Mouse (Mus musculus) right cerebral cortex, postnatal 25 days (tissue): ENCODE data around the gene Srpk1.

ENCODE experiments used
- DNase-seq: peaks from one replicate; pipeline ENCODE4 v3.0.0; 2022

The Srpk1 gene

DNA sequence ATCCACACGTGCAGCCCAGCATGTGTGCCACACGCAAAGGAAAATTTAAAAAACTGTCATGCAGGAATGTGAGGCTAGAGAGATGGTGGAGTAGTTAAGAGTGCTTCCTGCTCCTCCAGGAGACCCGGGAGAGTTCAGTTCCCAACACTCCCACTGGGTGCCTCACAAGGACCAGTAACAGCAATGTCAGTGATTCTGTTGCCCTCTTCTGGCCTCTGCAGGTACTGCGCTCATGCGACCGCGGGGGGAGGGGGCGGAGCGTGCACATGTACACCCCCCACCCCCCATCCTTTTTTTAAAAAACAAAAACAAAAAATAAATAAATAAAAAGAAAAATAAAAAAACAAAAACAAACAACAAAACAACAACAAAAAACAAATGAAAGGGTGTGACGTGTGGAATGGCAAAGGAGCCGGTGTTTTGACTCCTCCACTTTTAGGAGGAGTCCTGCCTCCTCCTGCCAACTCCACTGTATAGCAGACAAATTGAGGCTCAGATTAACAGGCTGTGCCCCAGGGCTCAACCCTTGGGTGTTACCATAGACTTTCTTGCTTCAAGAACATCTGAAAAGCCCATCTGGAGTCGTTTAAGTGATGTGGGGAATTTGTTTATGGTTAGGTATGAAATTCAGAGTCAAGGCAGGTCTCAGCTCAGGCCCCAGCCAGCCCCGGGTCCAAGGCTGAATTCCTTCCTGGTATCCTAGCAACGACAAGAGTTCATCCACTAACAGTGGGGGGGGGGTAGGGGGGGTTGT is 69.3 kb downstream of the Srpk1 start:
- DNase-seq, result peak; percentile 54

DNA sequence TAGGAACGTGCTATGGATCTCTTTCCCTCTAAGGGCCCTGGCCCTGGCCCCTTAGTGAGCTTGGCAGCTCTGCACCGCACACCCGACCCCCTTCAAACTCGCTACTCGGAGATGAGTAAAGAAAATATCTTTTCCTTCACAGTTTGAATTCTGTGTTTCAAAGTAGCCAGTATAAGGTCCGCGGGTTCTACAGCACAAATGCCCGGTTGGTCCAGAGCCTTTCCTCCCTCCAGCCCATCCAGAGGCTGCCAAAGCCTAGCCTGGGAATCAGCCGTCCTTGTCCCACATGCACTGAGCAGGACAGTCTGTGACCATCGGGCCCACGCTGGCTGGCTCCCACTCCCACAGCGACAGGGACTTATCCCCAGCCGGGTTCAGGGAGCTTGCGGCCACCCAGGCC is 73.4 kb downstream of the Srpk1 start, which contains the start of gene Clpsl2:
Gene Clpsl2 (plus strand): TSS at position 301 of the 400 bp plus-strand sequence.
- DNase-seq, result no peak

DNA sequence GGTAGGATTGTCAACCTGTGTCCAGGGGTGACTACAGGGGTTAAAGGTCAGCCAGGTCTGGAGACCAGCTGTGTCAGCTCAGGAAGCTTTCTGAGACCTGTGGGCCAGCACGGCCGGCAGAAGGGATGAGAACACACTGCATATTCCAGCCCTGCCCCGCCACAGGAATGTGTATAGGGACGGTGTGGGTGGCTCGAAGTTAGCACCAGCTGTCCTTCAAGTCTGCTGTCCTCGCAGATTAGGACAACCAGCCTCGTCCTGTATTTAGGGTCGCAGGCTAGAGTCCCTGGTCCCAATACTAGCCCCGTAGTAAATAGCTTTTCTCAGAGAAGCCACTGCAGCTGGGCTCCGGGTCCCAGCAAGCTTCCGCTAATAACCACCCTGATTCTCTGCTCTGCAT is 74.0 kb downstream of the Srpk1 start:
- DNase-seq, result no peak

DNA sequence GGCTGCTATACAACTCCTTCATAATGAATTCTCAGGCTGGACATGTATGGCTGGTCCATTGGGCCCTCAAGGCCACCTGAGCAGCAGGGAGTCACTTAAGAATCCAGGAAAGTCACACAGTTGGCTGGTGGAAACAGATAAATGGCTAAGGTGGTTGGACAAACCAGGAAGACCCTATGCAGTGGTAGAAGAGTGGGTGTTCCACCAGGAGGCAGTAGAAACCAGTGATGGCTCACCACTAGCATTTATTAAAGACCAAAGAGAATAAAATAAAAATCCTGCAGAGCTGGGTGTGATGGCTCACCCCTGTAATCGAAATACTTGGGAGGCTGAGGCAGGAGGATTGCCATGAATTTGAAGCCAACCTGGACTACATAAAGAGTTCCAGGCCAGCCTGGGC is 75.6 kb downstream of the Srpk1 start:
- no peak for DNase-seq

DNA sequence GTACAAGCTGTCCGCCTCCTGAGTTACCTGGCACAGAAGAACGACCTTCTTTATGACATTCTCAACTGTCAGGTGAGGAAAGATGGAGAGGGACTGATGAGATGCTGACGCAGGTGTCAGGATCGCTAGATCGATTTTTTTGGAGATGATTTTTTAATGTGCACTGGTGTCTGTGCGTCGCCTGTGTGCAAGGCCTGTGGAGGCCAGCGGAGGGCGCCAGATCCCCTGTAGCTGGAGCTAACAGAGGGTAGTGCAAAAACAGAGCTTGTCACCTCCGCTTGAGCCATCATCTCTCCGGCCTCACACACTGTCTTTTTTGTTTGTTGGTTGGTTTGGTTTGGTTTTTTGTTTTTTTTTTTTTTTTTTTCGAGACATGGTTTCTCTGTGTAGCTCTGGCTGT is 84.6 kb downstream of the Srpk1 start:
- DNase-seq, result no peak
